Mouse (Mus musculus) lung, postnatal 0 days (tissue): ENCODE results near the gene Ppp3ca. TPM values are rescaled to one million over a fixed set of nuclear protein-coding genes. Genes with fewer than 3 reads are reported as not detected.

Experiments
- ATAC-seq: fragments of 200-750 bp; cut with Nextera tagmentation; 2 replicates; pipeline ENCODE4 v1.8.0; 2017; ENCODE audit warnings: moderate library complexity
- DNase-seq: peaks from one replicate; pipeline ENCODE4 v3.0.0-alpha.2; 2016; ENCODE audit warnings: low spot score
- H3K27ac ChIP-seq: fragments of 300-500 bp; sonication (generic); 2 replicates; pipeline ENCODE4 v1.5.1; 2014; ENCODE audit warnings: antibody characterized with exemption, mild to moderate bottlenecking, low read length, mixed read lengths
- H3K27me3 ChIP-seq: fragments of 300-500 bp; sonication (generic); replicated peaks from 2 replicates; pipeline ENCODE4 v1.6.1; 2014; ENCODE audit warnings: low read length, mixed read lengths; ENCODE audit not compliant: insufficient read depth
- H3K36me3 ChIP-seq: fragments of 300-500 bp; sonication (generic); 2 replicates; pipeline ENCODE4 v1.6.1; 2014; ENCODE audit warnings: low read length, mixed read lengths; ENCODE audit not compliant: insufficient read depth
- H3K4me1 ChIP-seq: fragments of 300-500 bp; sonication (generic); 2 replicates; pipeline ENCODE4 v1.6.1; 2014; ENCODE audit warnings: antibody characterized with exemption, low read depth, low read length, mixed read lengths; ENCODE audit not compliant: insufficient read depth
- H3K4me2 ChIP-seq: fragments of 300-500 bp; sonication (generic); replicated peaks from 2 replicates; pipeline ENCODE4 v1.6.1; 2014; ENCODE audit warnings: low read depth, mild to moderate bottlenecking, low read length, moderate library complexity, mixed read lengths
- H3K4me3 ChIP-seq: fragments of 300-500 bp; sonication (generic); 2 replicates; pipeline ENCODE4 v1.5.1; 2014; ENCODE audit warnings: low read depth, low read length
- H3K9ac ChIP-seq: fragments of 300-500 bp; sonication (generic); replicated peaks from 2 replicates; pipeline ENCODE4 v1.6.1; 2014; ENCODE audit warnings: low read depth, mild to moderate bottlenecking
- H3K9me3 ChIP-seq: fragments of 300-500 bp; sonication (generic); 2 replicates; pipeline ENCODE4 v1.6.1; 2016; ENCODE audit warnings: low read length, mixed read lengths
- CTCF ChIP-seq: IDR thresholded peaks from 2 replicates; pipeline ENCODE4 v1.5.1; 2016; ENCODE audit warnings: antibody characterized with exemption, mild to moderate bottlenecking
- EP300 ChIP-seq: IDR thresholded peaks from 2 replicates; pipeline ENCODE4 v1.6.1; 2016; ENCODE audit warnings: antibody characterized with exemption, mild to moderate bottlenecking, control low read depth
- WGBS: fragments of 180-500 bp; shearing (Covaris S2); extraction: QIAGEN DNeasy Blood & Tissue Kit; methylation state at CpG from one replicate; pipeline ENCODE4 v1.1.7; 2014; 5-methylcytosine and 5-hydroxymethylcytosine counted together
- polyA plus RNA-seq: library from polyadenylated mRNA; unstranded; fragments of >200 nt; fragmentation: Nextera tagmentation; extraction: Ambion mirVana; gene quantifications from 2 replicates; pipeline ENCODE4 v1.2.1, GENCODE M21; 2015

Gene Ppp3ca
- polyA plus RNA-seq, 1 experiment from 2014 or later = 105 TPM

DNA sequence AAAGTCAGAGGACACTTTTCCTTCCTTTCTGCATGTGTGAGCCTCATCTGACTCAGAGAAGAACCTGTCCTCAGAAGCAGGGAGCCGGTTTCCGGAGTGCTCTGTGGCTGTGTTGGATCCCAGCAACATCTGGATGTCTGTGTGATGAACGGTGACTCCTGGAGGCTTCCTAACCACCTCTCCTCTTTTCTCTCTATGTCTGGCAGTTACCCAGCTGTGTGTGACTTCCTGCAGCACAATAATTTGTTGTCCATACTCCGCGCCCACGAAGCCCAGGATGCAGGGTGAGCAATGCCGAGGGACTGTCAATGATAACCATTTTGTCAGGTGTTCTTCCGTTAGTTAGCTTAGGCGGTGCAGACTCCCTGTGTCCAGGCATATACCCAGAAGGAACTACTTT, 217.8 kb downstream of the Ppp3ca start:
- ATAC-seq = no peak
- no peaks in the 10 kb centered on the region for H3K4me1 ChIP-seq
- H3K36me3 ChIP-seq = no peaks in the 10 kb centered on the region
- H3K27ac ChIP-seq = no peak overlapping the region
- H3K4me3 ChIP-seq = no peak overlapping the region
- H3K27me3 ChIP-seq = no peaks in the 10 kb centered on the region
- TF ChIP-seq CTCF (no peak), EP300 (no peak)
- no peak for DNase-seq
- H3K9ac ChIP-seq = no peak overlapping the region
- H3K4me2 ChIP-seq = no peak overlapping the region
- 84% methylated on average over 9 of the region's 9 CpGs for WGBS
- H3K9me3 ChIP-seq = no peaks in the 10 kb centered on the region

DNA sequence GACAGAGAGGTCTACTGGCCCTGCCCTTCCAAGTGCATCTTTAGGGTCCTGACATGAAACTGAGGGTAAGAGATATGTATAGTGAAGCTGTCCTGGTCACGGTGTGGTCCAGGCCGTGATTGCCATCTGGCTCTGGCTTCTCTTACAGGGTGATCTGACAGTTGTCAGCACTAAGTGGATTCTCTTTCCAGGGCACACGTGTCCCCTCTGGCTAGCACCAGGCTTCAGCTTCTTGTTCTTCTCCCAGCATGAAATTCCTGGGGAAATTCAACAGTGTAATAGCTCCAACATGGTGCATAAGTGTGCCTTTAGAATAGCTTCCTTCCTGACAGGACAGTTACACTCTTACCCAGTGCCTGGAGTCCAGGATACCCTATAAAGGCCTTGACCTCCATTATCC, 222.2 kb downstream of the Ppp3ca start:
- DNase-seq = no peak
- Histone ChIP-seq H3K4me2 (no peak overlapping the region), H3K27ac (no peak overlapping the region), H3K36me3 (no peaks in the 10 kb centered on the region; the same call in 1 of the 2 replicates), H3K4me1 (no peaks in the 10 kb centered on the region), H3K9me3 (no peaks in the 10 kb centered on the region), H3K27me3 (no peaks in the 10 kb centered on the region), H3K4me3 (no peak overlapping the region), H3K9ac (no peak overlapping the region)
- no peak for ATAC-seq
- no peak for TF ChIP-seq CTCF
- no peak for TF ChIP-seq EP300
- 77% methylated on average over 3 of the region's 3 CpGs for WGBS

- DNase-seq (no peak), ATAC-seq (no peak)
- Histone ChIP-seq H3K36me3 (peaks cover 5% of the 10 kb centered on the region; the same call in 1 of the 2 replicates), H3K27ac (no peak overlapping the region), H3K9ac (no peak overlapping the region), H3K4me1 (no peaks in the 10 kb centered on the region), H3K4me3 (no peak overlapping the region), H3K4me2 (no peak overlapping the region), H3K27me3 (no peaks in the 10 kb centered on the region), H3K9me3 (no peaks in the 10 kb centered on the region)
- WGBS = 83% methylated on average over 18 of the region's 18 CpGs
- TF ChIP-seq EP300 = no peak
- no peak for TF ChIP-seq CTCF
Observed at GRCm38 (mm10) chr3:136893596-136894402, 223.9 kb downstream of the Ppp3ca start.

- H3K4me3 ChIP-seq = no peak overlapping the region
- DNase-seq = peak; percentile 11
- no peaks in the 10 kb centered on the region for H3K4me1 ChIP-seq
- H3K27me3 ChIP-seq = no peaks in the 10 kb centered on the region
- no peak overlapping the region for H3K4me2 ChIP-seq
- no peak overlapping the region for H3K9ac ChIP-seq
- no peaks in the 10 kb centered on the region for H3K9me3 ChIP-seq
- no peak overlapping the region for H3K27ac ChIP-seq
- TF ChIP-seq CTCF (peak; percentile 65), EP300 (no peak)
- peaks cover 5% of the 10 kb centered on the region; the same call in 1 of the 2 replicates for H3K36me3 ChIP-seq
- ATAC-seq = no peak
Observed at GRCm38 (mm10) chr3:136895498-136895897, 225.6 kb downstream of the Ppp3ca start.

DNA sequence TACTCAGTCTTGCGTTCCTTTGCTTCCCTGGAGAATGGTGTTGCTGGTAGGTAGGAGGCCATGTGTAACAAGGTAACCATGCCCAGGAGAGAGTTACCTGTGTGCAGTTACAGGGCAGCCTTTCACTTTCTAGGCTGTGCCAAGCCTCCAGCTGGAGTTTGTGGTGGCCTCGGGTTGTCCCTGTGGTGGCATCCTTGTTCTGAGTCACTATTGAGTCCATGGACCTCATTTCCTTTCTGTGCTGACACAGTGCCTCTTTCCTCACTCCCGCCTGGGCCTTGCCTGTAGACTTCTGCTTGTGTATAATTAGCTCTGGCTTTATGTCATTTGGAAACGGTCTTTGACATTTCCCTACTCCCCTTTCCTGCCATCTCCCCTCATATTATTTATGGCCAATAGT, 226.4 kb downstream of the Ppp3ca start:
- TF ChIP-seq EP300 = no peak
- Histone ChIP-seq H3K36me3 (peaks cover 5% of the 10 kb centered on the region; the same call in 1 of the 2 replicates), H3K4me2 (no peak overlapping the region), H3K4me1 (no peaks in the 10 kb centered on the region), H3K27me3 (no peaks in the 10 kb centered on the region), H3K27ac (no peak overlapping the region), H3K9ac (no peak overlapping the region), H3K9me3 (no peaks in the 10 kb centered on the region), H3K4me3 (no peak overlapping the region)
- 89% methylated on average over 4 of the region's 4 CpGs for WGBS
- ATAC-seq (no peak), DNase-seq (no peak)

DNA sequence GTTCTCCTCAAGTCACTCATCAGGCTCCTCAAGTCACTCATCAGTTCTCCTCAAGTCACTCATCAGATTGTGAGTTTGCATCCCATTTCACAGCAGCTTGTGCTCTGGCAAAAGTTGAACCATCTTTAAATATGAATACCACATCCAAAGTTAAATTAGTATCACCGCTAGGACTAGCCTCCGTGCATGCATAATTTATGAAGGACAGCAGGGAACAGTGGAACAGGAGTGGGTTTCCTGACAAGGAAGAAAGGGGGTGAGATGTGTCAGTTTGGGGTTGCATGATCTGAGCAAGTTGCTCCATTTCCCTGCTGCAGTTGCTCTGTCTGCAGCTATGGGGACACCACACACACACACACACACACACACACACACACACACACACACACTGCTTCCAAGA, 229.8 kb downstream of the Ppp3ca start:
- no peak for DNase-seq
- Histone ChIP-seq H3K4me3 (no peak overlapping the region), H3K9ac (no peak overlapping the region), H3K36me3 (peaks cover 19% of the 10 kb centered on the region; the same call in 1 of the 2 replicates), H3K27me3 (no peaks in the 10 kb centered on the region), H3K9me3 (no peaks in the 10 kb centered on the region), H3K27ac (no peak overlapping the region), H3K4me2 (no peak overlapping the region), H3K4me1 (no peaks in the 10 kb centered on the region)
- 83% methylated on average over 2 of the region's 2 CpGs for WGBS
- no peak for TF ChIP-seq EP300
- no peak for TF ChIP-seq CTCF
- no peak for ATAC-seq
